Mouse (Mus musculus): Measurements from ENCODE around the gene Map4k3.

The Map4k3 gene

DNA sequence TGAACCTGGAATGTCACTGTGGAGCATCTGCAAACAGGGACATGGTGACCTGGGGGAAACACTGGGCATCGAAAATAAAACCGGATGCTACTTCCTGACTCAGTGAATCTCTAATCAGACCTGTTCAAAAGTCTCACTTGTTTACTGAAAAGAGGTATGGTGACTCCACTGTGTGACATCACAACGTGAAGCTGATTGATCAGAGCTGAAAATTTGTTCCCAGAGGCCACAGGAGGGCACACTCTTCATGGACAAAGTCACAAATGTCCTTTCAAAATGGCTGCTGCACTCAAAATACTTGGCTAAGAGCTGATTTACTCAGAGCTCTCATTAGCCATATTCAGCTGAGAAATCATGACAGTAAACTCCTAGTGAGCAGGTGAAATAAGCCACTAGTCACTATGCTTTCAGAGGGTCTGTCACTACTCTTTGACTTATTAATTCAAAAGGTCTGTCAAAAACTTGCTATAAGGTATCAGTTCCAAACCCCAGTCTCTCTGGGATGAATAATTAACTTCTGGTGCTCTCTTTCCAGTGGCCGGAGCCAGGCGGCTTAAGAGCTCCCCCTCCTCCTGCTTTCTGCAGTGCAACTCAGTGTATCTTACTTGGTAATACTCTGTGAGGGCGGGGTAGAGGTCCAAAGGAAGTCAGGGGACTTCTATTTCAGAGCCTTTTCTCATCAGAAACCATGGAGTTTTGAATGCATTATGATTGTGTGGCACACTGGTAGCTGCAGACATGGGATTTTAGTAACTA, 44.3 kb downstream of the Map4k3 start:
- no peak for DNase-seq (ENCODE audit: low spot score)

DNA sequence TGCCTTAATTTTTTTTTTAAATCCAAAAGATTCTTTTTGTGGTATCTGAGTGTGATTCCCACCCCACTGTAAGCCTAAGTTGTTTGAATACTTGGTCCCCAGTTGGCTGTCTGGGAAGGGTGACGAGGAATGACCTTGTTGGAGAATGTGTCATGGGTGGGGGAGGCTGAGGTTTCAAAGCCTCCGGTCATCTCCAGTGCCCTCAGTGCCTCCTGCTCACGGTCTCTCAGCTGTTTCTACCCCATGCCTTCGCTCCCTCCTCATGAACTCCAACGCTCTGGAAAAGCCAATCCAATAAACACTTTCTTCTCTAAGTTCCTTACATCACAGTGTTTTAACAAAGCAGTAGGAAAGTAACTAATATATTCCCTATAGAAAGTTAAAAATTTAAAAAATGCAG, 45.2 kb downstream of the Map4k3 start:
- DNase-seq (ENCODE audit: low spot score), result no peak

DNA sequence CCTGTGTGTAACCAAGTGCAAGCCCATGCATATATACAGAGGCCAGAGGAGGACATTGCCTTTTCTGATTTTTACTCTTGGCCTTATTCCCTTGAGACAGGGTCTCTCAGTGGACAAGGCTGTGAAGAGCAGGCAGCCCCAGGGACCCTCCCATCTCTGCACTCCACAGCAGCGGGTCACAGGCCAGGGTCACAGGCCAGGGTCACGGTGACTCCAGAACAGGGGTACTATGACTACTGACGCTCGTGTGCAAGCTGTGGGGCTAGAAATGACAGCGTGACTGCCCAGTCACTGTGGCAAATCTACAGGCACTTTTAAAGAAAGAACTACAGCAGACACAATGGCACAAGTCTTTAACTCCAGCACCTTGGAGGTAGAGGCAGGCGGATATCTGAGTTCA, 50.1 kb downstream of the Map4k3 start:
- DNase-seq (ENCODE audit: low spot score), result no peak

DNA sequence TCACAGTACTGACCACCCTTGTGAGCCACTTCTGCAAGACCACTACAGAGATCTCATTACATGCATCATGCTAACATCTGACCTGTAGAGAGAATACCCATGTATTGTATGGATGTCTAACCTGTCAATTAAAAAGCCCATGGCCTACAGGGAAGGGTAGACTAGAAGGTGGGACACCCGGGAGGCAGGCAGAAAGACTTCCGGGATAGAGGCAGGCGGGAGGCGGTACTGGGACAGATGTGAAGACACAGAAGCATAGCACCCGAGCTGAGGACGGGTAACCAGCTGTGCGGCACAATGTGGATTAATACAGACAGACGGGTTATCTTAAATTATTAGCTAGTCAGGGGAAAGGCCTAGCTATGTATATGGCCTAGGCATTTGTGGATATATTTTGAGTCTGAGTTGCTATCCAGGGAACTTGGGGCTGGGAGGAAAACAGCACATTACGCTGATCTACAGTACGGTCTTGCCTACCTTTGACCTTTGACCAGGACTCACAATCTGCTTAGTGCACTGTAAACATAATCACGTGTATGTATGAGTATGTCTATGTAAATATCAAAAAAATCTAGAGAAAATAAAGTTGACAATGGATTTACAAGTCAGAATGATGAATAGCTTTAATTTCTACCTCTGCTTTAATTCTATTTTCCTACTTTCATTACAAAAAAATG, 51.3 kb downstream of the Map4k3 start:
- no peak for DNase-seq (ENCODE audit: low spot score)

DNA sequence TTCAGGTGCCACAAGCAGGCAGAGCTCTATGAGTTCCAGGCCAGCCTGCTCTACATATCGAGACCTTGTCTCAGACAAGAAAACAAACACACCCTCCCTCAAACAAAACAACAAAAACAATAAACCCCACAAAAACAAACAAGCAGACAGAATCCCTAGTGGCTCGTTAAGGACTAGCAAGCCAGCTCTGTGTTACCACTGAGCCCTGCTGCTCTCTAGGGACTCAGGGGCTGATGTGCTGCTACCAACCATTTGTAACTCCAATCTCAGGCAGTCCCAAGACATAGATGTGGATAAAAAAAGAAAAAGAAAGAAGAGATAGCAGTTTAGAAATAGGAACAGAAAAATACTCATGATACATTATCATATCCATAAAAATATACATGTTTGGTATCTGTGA, 52.1 kb downstream of the Map4k3 start:
- no peak for DNase-seq (ENCODE audit: low spot score)

DNA sequence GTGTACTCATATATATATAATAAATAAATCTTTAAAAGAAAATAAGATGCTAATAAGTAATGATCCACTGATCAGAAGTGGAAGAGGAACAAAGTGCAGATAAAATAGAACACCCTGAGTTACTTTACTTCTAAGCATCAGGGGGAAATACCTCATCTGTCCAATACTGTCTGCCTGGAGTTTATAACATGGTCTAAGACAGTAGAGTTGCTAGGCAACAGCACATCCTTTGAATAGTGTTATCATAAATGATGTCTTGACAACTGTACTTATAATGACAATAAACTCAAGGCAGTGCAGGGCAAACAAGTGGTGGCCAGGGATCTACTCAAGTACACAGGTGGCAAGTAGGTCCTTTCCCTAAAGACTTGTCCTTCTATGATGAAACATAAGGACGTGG, 57.9 kb downstream of the Map4k3 start:
- no peak for DNase-seq (ENCODE audit: low spot score)

DNA sequence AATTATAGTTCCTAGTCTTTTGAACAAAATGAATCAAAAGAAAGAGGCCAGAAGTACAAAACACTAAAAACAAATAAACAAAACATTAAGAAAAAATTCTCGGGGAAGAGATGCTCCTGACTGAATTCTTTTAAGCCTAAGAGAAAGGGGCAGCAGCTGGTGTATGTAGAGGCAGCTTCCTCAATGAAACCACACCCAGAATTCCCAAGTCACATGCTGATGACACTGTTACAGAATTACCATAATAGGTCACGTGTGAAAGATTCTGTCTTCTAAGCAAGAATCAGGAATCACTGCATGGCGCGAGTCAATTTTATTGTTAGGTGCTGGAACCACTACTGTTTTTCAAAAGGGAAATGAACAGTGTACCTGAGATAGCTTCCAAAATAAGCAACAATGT, 64.7 kb downstream of the Map4k3 start:
- DNase-seq (ENCODE audit: low spot score), result no peak

DNA sequence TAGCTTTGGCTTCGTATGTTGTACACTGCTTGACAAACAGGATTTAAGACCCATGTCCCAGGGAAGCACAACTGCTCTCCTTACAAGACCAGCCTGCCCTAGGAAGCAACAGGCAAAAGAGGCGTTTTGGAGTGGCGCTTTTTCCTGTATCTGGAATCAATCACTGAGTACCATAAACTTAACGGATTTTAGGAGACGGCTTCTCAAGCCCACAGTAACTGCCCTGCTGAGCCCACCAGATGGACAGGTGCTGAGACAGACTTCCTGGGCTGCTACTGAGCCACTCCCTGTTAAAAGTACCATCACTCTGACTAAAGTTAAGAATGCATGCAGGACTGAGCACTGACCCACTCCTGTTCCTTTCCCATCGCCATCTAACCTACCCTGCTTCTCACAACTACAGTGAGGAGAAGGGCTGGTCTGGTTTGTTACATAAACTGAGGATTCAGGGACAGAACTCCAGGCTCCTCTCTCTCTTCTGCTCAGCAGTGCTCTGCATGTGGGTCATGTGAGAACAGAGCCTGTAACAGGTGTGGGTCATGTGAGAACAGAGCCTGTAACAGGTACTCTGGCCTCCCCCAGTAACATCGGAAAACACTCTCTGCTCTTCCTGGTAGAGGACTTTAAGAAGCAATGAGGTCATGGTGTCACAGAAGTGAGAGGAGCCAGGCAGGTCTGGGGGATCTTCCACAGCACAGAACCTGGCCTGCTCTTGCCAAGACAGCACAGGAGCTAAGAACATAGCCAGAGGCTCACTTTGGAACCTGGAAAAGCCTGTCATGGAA, 65.3 kb downstream of the Map4k3 start:
- no peak for DNase-seq (ENCODE audit: low spot score)

DNA sequence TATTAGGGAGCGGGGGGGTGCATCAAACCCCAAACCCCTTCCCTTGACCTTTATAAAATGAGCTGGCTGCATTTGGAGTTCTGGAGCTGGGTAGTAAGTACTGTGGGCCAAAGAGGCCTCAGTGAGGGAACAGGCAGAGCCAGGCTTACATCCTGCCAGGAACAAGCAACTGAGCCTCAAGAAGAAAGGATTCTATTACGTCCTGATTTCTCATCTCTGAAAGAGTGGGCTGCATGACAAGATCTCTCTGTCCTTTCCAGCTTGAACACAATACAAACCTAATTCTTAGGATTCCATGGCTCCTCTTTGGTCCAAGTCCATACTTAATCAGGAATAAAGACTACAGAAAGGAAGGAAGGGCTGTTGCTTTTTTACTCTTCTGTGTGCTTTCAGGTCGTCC, 66.4 kb downstream of the Map4k3 start:
- no peak for DNase-seq (ENCODE audit: low spot score)

DNA sequence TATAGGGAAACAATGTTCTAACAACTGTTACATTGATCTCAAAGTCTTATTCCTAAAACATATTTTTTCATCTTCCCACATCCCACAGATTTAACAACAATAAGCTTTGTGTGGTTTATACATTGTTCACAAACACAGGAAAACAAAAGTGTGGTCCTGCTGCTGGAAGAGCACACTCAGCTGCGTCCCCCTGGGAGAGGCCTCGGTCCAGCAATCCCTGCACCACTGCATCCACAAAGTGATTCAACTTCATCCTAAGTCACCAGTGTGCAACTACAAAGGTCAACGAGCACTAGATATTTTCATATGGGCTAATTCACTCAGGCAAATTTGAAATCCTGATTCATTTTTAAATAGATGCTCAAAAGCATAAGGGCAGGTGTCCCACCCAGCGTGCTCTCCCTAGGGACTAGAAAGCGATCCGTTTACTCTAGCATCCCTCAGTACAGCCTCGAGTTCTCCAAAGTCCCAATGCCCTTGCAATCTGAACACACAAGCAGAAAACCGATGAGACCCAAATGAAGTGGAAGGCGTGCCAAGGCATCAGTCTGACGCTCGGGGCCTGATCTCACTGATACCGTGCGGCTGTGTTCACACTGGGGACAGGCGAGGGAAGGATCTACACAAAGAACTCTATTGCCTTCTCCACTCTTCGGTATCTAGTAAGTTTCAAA, 67.4 kb downstream of the Map4k3 start:
- DNase-seq (ENCODE audit: low spot score), result no peak

DNA sequence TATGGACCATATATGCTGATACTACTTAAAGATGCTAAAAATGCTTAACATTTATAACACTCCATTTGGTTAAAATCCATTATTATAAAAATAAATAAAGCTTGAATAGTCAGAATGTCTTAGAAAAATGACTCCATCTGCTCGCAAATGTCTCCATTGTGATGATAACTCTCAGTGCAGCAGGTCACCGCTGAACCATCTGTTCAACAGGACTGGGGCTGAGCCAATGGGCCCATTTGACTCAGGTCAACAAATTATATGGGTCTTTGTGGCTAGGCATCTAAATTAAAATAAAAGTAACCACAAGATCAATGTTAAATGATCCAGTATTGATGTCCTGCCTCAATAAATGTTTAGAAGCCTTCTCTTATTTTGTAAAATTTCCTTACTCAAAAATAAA, 68.1 kb downstream of the Map4k3 start:
- DNase-seq (ENCODE audit: low spot score), result no peak

DNA sequence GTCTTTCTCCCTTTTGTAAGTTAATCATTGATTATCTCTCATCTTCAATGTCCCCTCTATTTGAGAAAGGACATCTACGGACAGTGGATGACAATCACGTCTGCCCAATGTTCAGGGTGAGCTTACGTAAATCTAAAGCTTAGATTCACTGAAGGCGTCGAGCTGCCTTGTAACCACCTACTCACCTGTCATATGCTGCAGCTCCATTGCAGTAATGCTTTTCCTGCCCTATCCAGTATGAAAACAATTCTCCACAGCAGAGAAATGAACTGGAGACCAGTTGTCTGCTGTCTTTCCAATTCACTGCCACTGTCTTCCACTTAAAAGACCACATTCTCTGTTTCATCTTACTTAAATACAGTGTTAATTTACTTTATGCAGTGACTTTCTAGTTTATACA, 68.5 kb downstream of the Map4k3 start:
- no peak for DNase-seq (ENCODE audit: low spot score)

DNA sequence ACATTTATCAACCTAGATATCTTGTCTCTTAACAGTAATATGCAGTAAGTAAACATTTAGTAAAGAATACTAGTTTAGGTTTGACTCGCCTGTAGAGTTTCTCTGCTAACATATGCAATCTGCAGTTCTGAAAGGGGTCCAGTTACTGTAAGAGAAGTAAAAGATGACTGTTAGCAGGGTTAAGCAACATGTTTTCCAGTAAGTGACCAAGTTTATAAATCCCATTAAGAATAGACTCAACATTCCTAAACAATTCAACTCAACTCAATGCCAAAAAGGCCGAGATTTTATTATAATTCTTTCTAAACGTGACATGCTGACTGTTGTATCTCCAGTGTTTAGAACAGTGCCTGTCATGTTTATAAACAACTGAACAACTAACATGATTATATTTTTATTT, 74.0 kb downstream of the Map4k3 start:
- DNase-seq (ENCODE audit: low spot score), result no peak

DNA sequence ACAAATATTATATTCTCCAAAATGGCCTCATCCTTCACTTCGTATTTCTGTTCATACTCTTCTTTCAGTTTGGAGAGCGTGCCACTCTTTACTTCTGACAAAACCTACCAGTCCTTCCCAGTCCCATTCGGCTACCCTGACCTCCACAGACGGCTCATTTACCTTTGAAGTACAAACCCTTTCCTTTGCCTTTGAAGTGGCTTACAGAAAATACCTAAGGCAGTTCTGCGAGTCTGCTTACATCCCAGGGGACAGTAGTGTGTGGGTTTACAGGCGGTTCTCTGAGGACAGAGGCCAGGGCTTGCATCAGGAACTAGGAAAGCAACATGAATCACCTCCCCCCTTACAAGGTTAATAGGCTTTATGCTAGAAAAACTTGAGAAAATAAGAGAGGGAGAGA, 75.5 kb downstream of the Map4k3 start:
- no peak for DNase-seq (ENCODE audit: low spot score)

DNA sequence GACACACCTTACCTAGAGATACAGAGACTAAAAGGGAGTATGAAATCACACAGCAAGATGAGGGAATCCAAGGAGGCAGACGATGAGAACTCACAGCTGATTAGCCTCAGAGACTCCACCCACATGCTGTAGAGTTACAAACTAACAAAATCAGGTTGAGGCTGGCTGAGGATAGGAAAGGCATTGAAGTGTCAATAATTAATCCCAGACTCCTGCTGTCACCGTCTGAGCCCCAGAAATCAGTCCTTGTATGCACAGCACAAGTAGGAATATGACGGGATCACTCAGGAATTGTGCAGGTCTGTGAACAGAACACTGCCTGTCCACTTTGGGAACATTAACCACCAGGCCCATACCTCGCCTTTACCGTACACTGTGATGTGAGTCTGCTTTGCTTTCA, 81.4 kb downstream of the Map4k3 start:
- no peak for DNase-seq (ENCODE audit: low spot score)

DNA sequence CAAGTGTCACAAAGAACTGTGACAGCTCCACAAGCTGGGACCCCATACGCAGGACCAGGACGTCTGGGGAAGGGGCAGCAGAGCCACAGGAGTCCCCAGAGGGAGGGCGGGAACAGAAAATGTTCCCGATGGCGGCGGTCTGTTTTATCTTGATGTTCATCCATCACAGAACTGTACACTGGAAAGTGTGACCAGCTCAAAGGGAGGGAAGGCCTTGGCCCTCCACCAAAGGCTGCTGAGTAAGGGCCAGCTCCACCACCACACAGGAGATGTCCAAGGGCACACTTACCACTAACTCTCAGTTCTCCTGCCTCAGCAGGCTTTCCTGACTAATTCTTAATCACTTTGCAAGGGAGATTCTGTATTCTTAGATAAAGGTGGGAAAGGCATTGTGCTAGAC, 82.2 kb downstream of the Map4k3 start:
- peak; percentile 10 for DNase-seq (ENCODE audit: low spot score)

DNA sequence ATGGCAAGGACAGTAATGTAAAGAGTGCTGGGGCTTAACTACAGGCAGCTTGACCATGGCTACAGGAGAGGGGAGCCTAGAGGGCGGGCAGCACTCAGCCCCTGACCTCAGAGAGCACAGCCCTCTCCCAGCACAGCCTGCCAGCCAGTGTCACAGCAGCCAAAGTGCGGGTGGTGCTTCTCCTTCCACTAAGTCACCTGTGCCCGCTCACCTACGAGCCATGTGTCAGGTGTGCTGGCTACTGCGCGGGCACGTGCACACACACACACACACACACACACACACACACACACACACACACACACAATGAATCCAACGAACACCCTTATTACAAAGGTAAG, 82.6 kb downstream of the Map4k3 start:
- DNase-seq (ENCODE audit: low spot score), result no peak

DNA sequence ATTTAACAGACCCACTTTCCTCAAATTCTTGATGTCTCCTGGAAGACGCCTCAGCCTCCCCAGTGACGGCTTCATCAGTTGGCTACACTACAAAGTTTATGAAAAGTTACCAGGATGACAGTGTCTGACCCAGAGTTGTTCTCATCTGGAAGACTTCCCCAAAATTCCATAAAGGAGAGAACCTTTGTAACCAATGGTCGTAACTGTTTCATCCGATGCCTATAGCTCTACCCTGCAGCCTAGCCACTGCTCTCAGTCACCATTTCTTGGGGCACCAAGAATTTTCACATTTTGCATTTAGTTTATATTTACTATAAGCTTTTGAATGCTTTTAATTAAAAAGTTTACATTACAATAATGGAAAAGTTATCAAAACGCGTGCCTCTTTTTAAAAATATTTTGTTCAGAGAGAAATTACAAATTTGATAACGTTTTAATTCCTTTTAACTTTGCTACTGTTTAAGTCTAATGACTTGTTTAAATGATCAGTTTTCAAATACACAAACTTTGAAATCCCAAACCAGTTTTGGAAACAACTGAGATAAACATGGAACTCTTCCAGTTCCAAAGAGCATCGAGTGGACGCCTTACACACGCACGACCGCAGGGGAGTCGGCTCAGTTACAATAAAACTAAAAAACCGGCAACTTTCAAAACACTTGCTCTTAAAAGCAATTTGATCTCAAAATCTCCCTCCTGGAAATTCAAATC, 83.1 kb downstream of the Map4k3 start:
- DNase-seq (ENCODE audit: low spot score), result no peak

DNA sequence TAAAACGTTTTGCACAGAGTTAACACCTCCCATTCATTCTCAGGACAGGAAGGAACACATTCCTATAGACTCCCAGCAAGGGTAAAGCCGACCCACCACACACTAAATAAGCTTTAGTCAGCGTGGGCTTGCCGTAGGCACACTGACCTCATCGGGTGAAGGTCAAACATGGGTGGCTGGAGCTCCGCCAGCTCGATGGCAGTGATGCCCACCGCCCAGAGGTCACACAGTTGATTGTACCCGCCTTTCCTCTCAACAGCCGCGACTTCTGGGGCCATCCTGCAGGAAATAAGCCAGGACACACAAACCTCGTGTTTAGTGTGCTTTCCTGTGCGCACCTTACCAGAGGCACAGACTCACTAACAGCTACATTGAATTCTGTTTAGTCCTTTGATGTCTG, 83.7 kb downstream of the Map4k3 start:
- no peak for DNase-seq (ENCODE audit: low spot score)

DNA sequence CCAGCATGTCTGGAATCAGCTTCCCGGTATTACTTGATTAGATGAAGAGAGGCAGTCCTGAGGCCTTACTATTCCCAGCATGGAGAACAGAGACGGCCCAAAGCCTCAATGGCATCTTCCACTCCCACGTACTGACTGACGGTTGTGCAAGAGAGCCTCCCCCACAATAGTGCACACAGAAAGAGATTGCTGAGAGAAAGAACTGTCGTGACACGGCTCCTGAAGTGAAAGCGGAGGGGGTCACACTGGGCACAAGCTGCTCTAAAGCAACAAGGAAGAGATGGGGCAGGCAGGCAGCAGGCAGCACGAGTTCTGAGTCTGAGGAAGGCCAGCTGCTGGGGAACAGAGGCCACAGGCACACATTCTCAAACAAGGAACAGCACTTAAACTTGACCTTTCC, 90.2 kb downstream of the Map4k3 start:
- no peak for DNase-seq (ENCODE audit: low spot score)

DNA sequence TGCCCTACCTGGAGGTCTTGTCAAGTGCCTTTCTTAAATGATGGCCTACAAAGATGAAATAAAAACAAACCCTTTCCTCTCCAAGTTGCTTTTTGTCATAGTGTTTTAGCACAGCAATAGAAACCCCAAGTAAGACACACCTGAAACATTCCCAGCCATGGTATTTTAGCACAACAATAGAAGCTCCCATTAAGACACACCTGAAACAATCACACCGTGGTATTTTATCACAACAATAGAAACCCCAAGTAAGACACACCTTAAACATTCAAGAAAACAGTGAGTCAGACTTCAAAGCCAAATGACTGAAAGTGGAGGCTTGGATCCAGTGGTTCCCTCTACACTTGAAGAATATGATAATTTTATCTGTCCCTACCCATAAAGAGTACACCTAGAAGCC, 92.5 kb downstream of the Map4k3 start:
- DNase-seq (ENCODE audit: low spot score), result no peak

DNA sequence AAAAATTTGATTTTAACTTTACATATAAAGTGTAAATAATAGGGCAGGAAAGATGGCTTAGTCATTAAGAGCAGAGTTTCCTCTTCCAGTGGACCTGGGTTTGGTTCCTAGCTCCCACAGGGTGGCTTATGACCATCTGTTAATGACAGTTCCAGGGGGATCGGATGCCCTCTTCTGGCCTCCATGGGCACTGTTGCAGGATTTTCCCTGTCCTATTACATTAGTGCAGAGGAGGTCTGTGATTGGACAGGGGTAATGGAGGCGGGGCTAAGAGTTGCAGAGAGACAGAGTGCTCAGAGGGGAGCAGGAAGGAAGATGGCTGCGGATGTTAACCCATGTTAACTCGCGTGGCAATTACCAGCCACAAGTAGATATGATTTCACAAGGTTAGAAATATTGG, 95.4 kb downstream of the Map4k3 start:
- DNase-seq (ENCODE audit: low spot score), result no peak
